Mouse (Mus musculus): ENCODE data around the gene Nek6.

Gene Nek6

DNA sequence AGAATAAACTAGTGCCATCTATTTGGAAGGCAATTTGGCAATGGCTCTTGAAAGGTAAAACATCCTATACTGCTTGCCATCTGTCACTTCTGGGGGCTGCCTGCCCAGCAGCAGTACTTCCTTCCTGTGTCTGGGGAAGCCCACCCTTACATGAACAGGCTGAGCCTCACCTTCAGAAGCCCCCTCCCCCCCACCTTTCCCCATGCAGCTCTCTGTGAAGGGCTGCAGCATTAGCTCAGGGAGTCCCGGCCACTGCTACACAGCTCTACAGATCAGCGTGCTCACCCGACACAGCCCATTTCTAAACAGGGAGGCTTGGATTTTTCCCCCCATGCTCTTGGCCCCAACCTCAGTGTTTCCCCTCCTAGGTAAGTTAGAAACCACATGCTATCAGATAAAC lies 118.0 kb downstream of the Nek6 start:
- DNase-seq: no peak

DNA sequence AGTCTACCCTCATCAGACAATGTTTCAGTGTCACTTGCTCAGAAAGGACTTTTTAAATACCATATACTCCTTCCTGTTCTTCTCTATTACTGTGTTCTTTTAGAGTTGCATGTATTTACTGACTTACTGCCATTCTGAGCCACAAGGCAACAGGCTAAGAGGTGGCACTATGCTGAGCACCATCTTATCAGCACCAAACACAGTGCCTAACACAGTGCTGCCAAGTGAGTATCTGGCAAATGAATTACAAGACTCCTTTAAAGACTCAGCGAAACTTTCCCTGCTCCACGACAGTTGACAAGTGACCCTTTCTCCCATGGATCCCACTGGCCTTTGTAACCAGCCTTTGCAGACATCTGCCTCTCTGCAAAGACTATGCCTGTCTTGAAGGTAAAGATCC lies 119.1 kb downstream of the Nek6 start:
- no peak for DNase-seq

DNA sequence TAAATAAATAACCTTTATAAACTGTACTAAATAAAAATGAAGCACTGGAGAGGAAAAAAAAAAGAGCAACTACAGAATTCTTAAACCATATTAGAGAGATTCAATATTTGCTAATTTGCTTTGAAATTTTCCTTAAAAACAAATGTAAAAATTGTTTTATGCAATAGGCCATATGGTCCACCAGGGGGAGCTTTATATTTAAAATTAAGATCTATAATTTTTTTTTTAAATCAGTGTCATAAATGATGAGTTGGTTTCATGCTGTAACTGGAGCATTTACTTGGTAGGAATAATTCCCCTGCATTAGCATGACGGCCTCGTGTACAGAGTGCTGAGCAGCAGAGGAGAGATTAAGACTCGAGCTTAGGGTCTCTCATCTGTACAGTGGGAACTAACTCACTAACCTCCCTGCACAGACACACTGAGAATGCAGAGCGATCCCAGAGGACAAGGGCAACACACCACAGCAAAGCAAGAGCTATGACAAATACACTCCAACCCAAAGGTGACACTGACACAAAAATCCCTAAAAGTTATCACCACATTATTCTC lies 126.3 kb downstream of the Nek6 start:
- no peak for DNase-seq

DNA sequence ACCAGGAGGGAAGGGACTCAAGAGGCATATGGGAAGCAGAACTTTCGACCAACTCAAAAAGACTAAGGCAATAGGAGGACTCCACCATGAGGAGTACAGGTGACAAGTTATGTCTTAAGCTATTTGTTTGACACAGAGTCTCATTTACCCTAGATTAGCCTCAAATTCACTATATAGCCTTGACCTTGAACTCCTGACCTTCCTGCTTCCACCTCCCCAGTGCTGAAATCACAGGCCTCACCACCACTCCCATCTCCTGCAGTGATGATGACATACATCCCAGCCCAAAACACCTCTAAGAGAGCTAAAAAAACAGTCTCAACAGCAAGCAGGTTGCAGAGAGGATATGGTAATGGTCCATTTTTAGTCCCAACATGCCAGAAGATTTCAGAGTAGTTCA lies 130.3 kb downstream of the Nek6 start:
- DNase-seq: no peak

DNA sequence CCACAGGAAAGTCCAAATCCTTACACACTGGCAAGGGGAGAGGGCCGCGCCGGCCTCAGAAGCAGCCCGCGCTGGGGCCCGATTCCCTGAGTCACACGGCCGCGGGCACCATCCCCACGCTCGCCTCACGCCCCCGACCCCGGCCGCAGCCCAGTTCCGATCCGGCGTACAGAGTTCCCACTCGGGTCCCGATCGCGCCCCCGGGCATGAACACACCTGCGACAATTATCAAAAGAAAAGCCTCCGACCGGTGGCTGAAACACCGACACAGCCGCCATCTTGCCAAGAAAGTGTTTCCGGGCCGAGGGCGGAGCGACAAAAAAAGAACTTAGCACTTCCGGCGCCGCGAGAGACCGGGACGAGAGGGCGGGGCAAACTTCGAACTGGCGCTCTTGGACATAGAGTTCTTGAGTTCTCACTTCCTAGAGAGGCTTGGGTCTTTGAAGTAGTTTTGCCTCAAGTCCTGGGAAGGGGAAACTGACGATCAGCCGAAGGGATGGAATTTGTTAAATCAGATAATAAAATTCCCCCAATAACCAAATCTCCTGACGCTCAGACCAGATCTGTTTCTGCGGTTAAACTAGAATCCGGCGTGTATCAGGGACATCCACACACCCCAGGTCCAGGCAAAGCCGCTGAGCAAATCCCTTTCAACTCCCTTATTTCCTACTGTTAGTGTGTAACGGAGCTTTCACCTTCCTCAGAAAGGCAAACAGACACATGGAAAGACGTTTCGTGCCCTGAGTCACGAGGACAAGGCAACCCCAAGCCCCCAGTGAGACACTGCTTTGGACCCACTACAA lies 132.4 kb downstream of the Nek6 start, which contains the start of gene Psmb7:
Gene Psmb7 (minus strand): TSS at position 463 of the 803 bp plus-strand sequence.
- peak; percentile 89 to 92 for DNase-seq
